Mouse (Mus musculus): ENCODE data around the gene Lce1d.

DNA sequence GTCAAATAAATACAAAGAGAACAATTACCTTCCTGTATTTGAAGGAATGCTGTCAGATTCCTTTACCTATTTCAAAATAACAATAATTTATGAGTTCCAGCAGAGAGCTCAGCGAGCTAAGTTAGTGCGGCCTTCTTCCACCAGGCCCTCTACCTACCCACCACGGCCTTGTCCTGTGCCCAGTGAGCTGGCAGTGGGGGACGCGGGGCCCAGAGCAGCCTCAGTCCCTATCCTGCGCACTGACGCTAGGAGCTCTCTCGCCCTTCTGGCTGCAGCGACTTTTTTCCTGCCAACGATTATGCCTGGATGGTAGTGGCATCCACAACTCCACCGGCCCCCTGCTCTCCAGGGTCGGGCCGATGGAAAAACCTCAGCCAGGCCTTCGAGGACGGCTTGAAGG lies 47.2 kb downstream of the Lce1d start:
- TF ChIP-seq HCFC1 (IDR thresholded peaks at IDR 0.05; ENCODE audit: borderline replicate concordance, insufficient read depth, low read length) (no peak), MAFK (IDR thresholded peaks at IDR 0.05; ENCODE audit: insufficient read depth, low read depth, low read length) (no peak), CHD2 (IDR thresholded peaks at IDR 0.05; ENCODE audit: low read depth, low read length) (no peak), ZNF384 (IDR thresholded peaks at IDR 0.05; ENCODE audit: low read depth, low read length) (no peak)
